Mouse (Mus musculus): ENCODE measurements around the gene Adcy4.

Adcy4 gene

GRCm38 (mm10) chr14:55783958-55784235 lies at the start of gene Adcy4:
Adcy4 (minus strand) TSS chr14:55784095.
- in situ Hi-C loops (cut with MboI; ENCODE audit: unreplicated experiment in 2 of 2): loop anchor here in 1 of 2 experiments (10.0 kb wide), 1 partner anchor 81 kb away; no protein-coding TSS in a partner anchor

GRCm38 (mm10) chr14:55833126-55833525 lies 49.2 kb upstream of the Adcy4 start:
- in situ Hi-C loops (cut with MboI; ENCODE audit: unreplicated experiment in 2 of 2): loop anchor here in 1 of 2 experiments (25.0 kb wide), 1 partner anchor 479 kb away; no protein-coding TSS in a partner anchor

- in situ Hi-C loops (cut with MboI; ENCODE audit: unreplicated experiment in 2 of 2): loop anchor here in 1 of 2 experiments (25.0 kb wide), 1 partner anchor 482 kb away; no protein-coding TSS in a partner anchor
Measured at GRCm38 (mm10) chr14:55830331-55830730, 46.4 kb upstream of the Adcy4 start.

- in situ Hi-C loops (cut with MboI; ENCODE audit: unreplicated experiment in 2 of 2): loop anchor here in 1 of 2 experiments (25.0 kb wide), 1 partner anchor 482 kb away; no protein-coding TSS in a partner anchor
Measured at GRCm38 (mm10) chr14:55829854-55830253, 46.0 kb upstream of the Adcy4 start.

- in situ Hi-C loops (cut with MboI; ENCODE audit: unreplicated experiment in 2 of 2): loop anchor here in 1 of 2 experiments (25.0 kb wide), 1 partner anchor 484 kb away; no protein-coding TSS in a partner anchor
Measured at GRCm38 (mm10) chr14:55828716-55829263, 44.9 kb upstream of the Adcy4 start.

- in situ Hi-C loops (cut with MboI; ENCODE audit: unreplicated experiment in 2 of 2): loop anchor here in 1 of 2 experiments (25.0 kb wide), 1 partner anchor 486 kb away; no protein-coding TSS in a partner anchor
Measured at GRCm38 (mm10) chr14:55826551-55827340, 42.9 kb upstream of the Adcy4 start.

GRCm38 (mm10) chr14:55826142-55826541 lies 42.2 kb upstream of the Adcy4 start:
- in situ Hi-C loops (cut with MboI; ENCODE audit: unreplicated experiment in 2 of 2): loop anchor here in 1 of 2 experiments (25.0 kb wide), 1 partner anchor 486 kb away; no protein-coding TSS in a partner anchor

- in situ Hi-C loops (cut with MboI; ENCODE audit: unreplicated experiment in 2 of 2): loop anchor here in 1 of 2 experiments (25.0 kb wide), 1 partner anchor 487 kb away; no protein-coding TSS in a partner anchor
Measured at GRCm38 (mm10) chr14:55825216-55826051, 41.5 kb upstream of the Adcy4 start.

- in situ Hi-C loops (cut with MboI; ENCODE audit: unreplicated experiment in 2 of 2): loop anchor here in 1 of 2 experiments (25.0 kb wide), 1 partner anchor 488 kb away; no protein-coding TSS in a partner anchor
Measured at GRCm38 (mm10) chr14:55824481-55825215, 40.8 kb upstream of the Adcy4 start.

- in situ Hi-C loops (cut with MboI; ENCODE audit: unreplicated experiment in 2 of 2): no loop called here
Measured at GRCm38 (mm10) chr14:55824001-55824480, 40.1 kb upstream of the Adcy4 start.

- in situ Hi-C loops (cut with MboI; ENCODE audit: unreplicated experiment in 2 of 2): no loop called here
Measured at GRCm38 (mm10) chr14:55822991-55823762, 39.3 kb upstream of the Adcy4 start, which contains the start of gene Nfatc4. Nfatc4 (plus strand) TSS chr14:55823144.

- in situ Hi-C loops (cut with MboI; ENCODE audit: unreplicated experiment in 2 of 2): no loop called here
Measured at GRCm38 (mm10) chr14:55822435-55822990, 38.6 kb upstream of the Adcy4 start.

- in situ Hi-C loops (cut with MboI; ENCODE audit: unreplicated experiment in 2 of 2): no loop called here
Measured at GRCm38 (mm10) chr14:55820576-55820975, 36.7 kb upstream of the Adcy4 start.

GRCm38 (mm10) chr14:55819845-55820405 lies 36.0 kb upstream of the Adcy4 start:
- in situ Hi-C loops (cut with MboI; ENCODE audit: unreplicated experiment in 2 of 2): no loop called here

- in situ Hi-C loops (cut with MboI; ENCODE audit: unreplicated experiment in 2 of 2): no loop called here
Measured at GRCm38 (mm10) chr14:55815310-55815751, 31.4 kb upstream of the Adcy4 start.

GRCm38 (mm10) chr14:55814885-55815284 lies 31.0 kb upstream of the Adcy4 start:
- in situ Hi-C loops (cut with MboI; ENCODE audit: unreplicated experiment in 2 of 2): no loop called here

- in situ Hi-C loops (cut with MboI; ENCODE audit: unreplicated experiment in 2 of 2): no loop called here
Measured at GRCm38 (mm10) chr14:55795380-55796163, 11.7 kb upstream of the Adcy4 start.
